ENCODE assay signal across 8 mouse cellular contexts in genomic region chr6:54992734-54993260, GRCm38 (mm10). TPM values are rescaled to one million over a fixed set of nuclear protein-coding genes. Genes with fewer than 3 reads are reported as not detected.
A peak's percentile ranks its signal among the peaks of the same experiment; 100 is the strongest.
DNase-seq lines count a peak whose midpoint lies in the region; ATAC-seq and TF ChIP-seq lines count a peak whose summit lies in the region.

Gene Ggct, minus strand, starts transcription at chr6:54992950.

- H3K79me3 ChIP-seq in C2C12 (ENCODE audit: low read depth), result no peaks in the 10 kb centered on the region

- H3K4me1 ChIP-seq in erythroblast, embryonic 14.5 days (ENCODE audit: control insufficient read depth), result peaks cover 25% of the 10 kb centered on the region
- H3K4me1 ChIP-seq in heart, embryonic 11.5 days (ENCODE audit: control insufficient read depth, insufficient read depth, low read length), result no peaks in the 10 kb centered on the region
- peaks cover 6% of the 10 kb centered on the region; the same call in 1 of the 2 replicates for H3K4me1 ChIP-seq in kidney, embryonic 16.5 days (ENCODE audit: insufficient read depth, low read length)
- H3K4me1 ChIP-seq in liver, adult 2 months (ENCODE audit: control insufficient read depth, insufficient read depth, low read length), result peaks cover 13% of the 10 kb centered on the region

- no peak within 1 kb of the TSS for H3K27ac ChIP-seq in heart, embryonic 11.5 days (ENCODE audit: low read depth, low read length)
- H3K27ac ChIP-seq in kidney, embryonic 16.5 days (ENCODE audit: low read length), result peak within 1 kb of the TSS; percentile 22; the same call in 1 of the 2 replicates
- H3K27ac ChIP-seq in liver, adult 2 months (replicated peaks; ENCODE audit: insufficient read depth, low read depth, low read length), result peak within 1 kb of the TSS; percentile 50

- TF ChIP-seq POLR2A in brain, embryonic 14.5 days (IDR thresholded peaks at IDR 0.05; ENCODE audit: borderline replicate concordance, extremely low read depth, insufficient read depth, insufficient read length, poor library complexity, severe bottlenecking), result peak; percentile 27; the same call in 1 of the 2 replicates
- TF ChIP-seq POLR2A in liver, adult 2 months (IDR thresholded peaks at IDR 0.05; ENCODE audit: extremely low read depth, insufficient read depth, low read length), result peak; percentile 83
- peak; percentile 83 for TF ChIP-seq POLR2A in myocyte (IDR thresholded peaks at IDR 0.05; ENCODE audit: insufficient read length, low read depth)

- under 1% methylated on average over 39 of the region's 41 CpGs for WGBS in heart, embryonic 11.5 days (ENCODE audit: insufficient replicate concordance)
- under 1% methylated on average over 41 of the region's 41 CpGs for WGBS in kidney, embryonic 16.5 days
- WGBS in liver, adult 2 months, result under 1% methylated on average over 41 of the region's 41 CpGs

- peak; percentile 83 for TF ChIP-seq CTCF in C2C12 (IDR thresholded peaks at IDR 0.05; ENCODE audit: control insufficient read depth, insufficient read depth, insufficient read length)
- TF ChIP-seq CTCF in brain, embryonic 14.5 days (IDR thresholded peaks at IDR 0.05; ENCODE audit: borderline replicate concordance, extremely low read depth, insufficient read depth, insufficient read length), result peak; percentile 67
- TF ChIP-seq CTCF in liver, adult 2 months (IDR thresholded peaks at IDR 0.05; ENCODE audit: low read depth, low read length), result peak; percentile 84

- H3K4me3 ChIP-seq in C2C12 (ENCODE audit: insufficient read depth, poor library complexity, severe bottlenecking) (peak within 1 kb of the TSS; percentile 25), myocyte (peak within 1 kb of the TSS; percentile 24)
- peak within 1 kb of the TSS; percentile 64 for H3K4me3 ChIP-seq in erythroblast, embryonic 14.5 days (replicated peaks)
- peak within 1 kb of the TSS; percentile 50 for H3K4me3 ChIP-seq in heart, embryonic 11.5 days (ENCODE audit: low read depth, low read length)
- H3K4me3 ChIP-seq in kidney, embryonic 16.5 days (ENCODE audit: low read length), result peak within 1 kb of the TSS; percentile 50
- H3K4me3 ChIP-seq in liver, adult 2 months (ENCODE audit: insufficient read depth, low read depth, low read length), result peak within 1 kb of the TSS; percentile 61

- H3ac ChIP-seq in C2C12 (ENCODE audit: control insufficient read depth, insufficient read length, low read depth) (peak within 1 kb of the TSS; percentile 74), myocyte (ENCODE audit: control insufficient read depth, insufficient read length) (no peak within 1 kb of the TSS)

- H3K27me3 ChIP-seq in C2C12 (ENCODE audit: control insufficient read depth, insufficient read depth, insufficient read length) (no peaks in the 10 kb centered on the region), myocyte (ENCODE audit: control insufficient read depth, insufficient read depth, insufficient read length) (no peaks in the 10 kb centered on the region)
- H3K27me3 ChIP-seq in erythroblast, embryonic 14.5 days (ENCODE audit: control insufficient read depth), result no peaks in the 10 kb centered on the region
- H3K27me3 ChIP-seq in heart, embryonic 11.5 days (ENCODE audit: control insufficient read depth, insufficient read depth, low read length), result no peaks in the 10 kb centered on the region
- H3K27me3 ChIP-seq in kidney, embryonic 16.5 days (ENCODE audit: insufficient read depth, low read length), result no peaks in the 10 kb centered on the region
- no peaks in the 10 kb centered on the region for H3K27me3 ChIP-seq in liver, adult 2 months (ENCODE audit: control insufficient read depth, insufficient read depth, low read length)
- H3K27me3 ChIP-seq in splenic B cell, adult 2 months (ENCODE audit: control insufficient read depth, insufficient read depth, low read length, poor library complexity, severe bottlenecking), result no peaks in the 10 kb centered on the region

- DNase-seq in brain, embryonic 14.5 days (ENCODE audit: low read depth), result peak; percentile 99
- DNase-seq in liver, adult 2 months (ENCODE audit: extremely low read depth, low read depth, low spot score), result peak; percentile 95
- DNase-seq in splenic B cell, adult 2 months (ENCODE audit: low read depth, low spot score), result peak; percentile 97

- peak within 1 kb of the TSS; percentile 70 for H3K9ac ChIP-seq in heart, embryonic 11.5 days (ENCODE audit: low read depth, low read length)
- H3K9ac ChIP-seq in kidney, embryonic 16.5 days (replicated peaks; ENCODE audit: low read length), result peak within 1 kb of the TSS; percentile 61
- peak within 1 kb of the TSS; percentile 65 for H3K9ac ChIP-seq in liver, adult 2 months (ENCODE audit: low read depth, low read length)

- H3K79me2 ChIP-seq in C2C12 (ENCODE audit: control insufficient read depth, insufficient read depth) (no peaks in the 10 kb centered on the region), myocyte (ENCODE audit: control insufficient read depth, insufficient read depth) (no peaks in the 10 kb centered on the region)
- no peaks in the 10 kb centered on the region for H3K79me2 ChIP-seq in liver, adult 2 months (ENCODE audit: control insufficient read depth, insufficient read depth, low read length)

- peak within 1 kb of the TSS; percentile 92 for H3K4me2 ChIP-seq in heart, embryonic 11.5 days
- H3K4me2 ChIP-seq in kidney, embryonic 16.5 days (replicated peaks; ENCODE audit: low read depth, low read length), result peak within 1 kb of the TSS; percentile 87
- peak within 1 kb of the TSS; percentile 96 for H3K4me2 ChIP-seq in myocyte (ENCODE audit: low read depth)

- ATAC-seq in heart, embryonic 11.5 days (replicated peaks; ENCODE audit: insufficient number of reproducible peaks, low FRiP score, low TSS enrichment), result peak; percentile 100
- ATAC-seq in kidney, embryonic 16.5 days (ENCODE audit: low FRiP score, low TSS enrichment), result peak; percentile 100

- H3K36me3 ChIP-seq in C2C12 (ENCODE audit: control insufficient read depth, insufficient read depth) (no peaks in the 10 kb centered on the region), myocyte (ENCODE audit: control insufficient read depth, insufficient read depth) (no peaks in the 10 kb centered on the region)
- no peaks in the 10 kb centered on the region for H3K36me3 ChIP-seq in erythroblast, embryonic 14.5 days (ENCODE audit: control insufficient read depth)
- no peaks in the 10 kb centered on the region for H3K36me3 ChIP-seq in heart, embryonic 11.5 days (ENCODE audit: control insufficient read depth, insufficient read depth, low read length)
- no peaks in the 10 kb centered on the region for H3K36me3 ChIP-seq in kidney, embryonic 16.5 days (ENCODE audit: insufficient read depth, low read length)
- peaks cover 5% of the 10 kb centered on the region; the same call in 1 of the 2 replicates for H3K36me3 ChIP-seq in liver, adult 2 months (ENCODE audit: control insufficient read depth, insufficient read depth, low read length)
- H3K36me3 ChIP-seq in splenic B cell, adult 2 months (ENCODE audit: control insufficient read depth, insufficient read depth, low read length, poor library complexity, severe bottlenecking), result no peaks in the 10 kb centered on the region; the same call in 1 of the 2 replicates

- H3K9me3 ChIP-seq in erythroblast, embryonic 14.5 days (ENCODE audit: control insufficient read depth, low read length), result no peaks in the 10 kb centered on the region
- no peaks in the 10 kb centered on the region for H3K9me3 ChIP-seq in heart, embryonic 11.5 days (replicated peaks; ENCODE audit: control insufficient read depth, low read length)
- no peaks in the 10 kb centered on the region for H3K9me3 ChIP-seq in kidney, embryonic 16.5 days (ENCODE audit: low read length)

TF ChIP-seq in C2C12, 6 proteins besides CTCF, POLR2A, EP300 and RAD21:
- no peak for TF ChIP-seq MYOG (IDR thresholded peaks at IDR 0.05; ENCODE audit: control insufficient read depth, extremely low read depth, insufficient read length)
- TF ChIP-seq FOSL1 (IDR thresholded peaks at IDR 0.05; ENCODE audit: insufficient read depth, low read length, poor library complexity, severe bottlenecking), result no peak
- TF ChIP-seq MYOD1 (IDR thresholded peaks at IDR 0.05; ENCODE audit: control insufficient read depth, insufficient read length, low read depth), result no peak
- TF ChIP-seq USF1 (IDR thresholded peaks at IDR 0.05; ENCODE audit: low read depth), result no peak
- no peak for TF ChIP-seq CEBPB (IDR thresholded peaks at IDR 0.05; ENCODE audit: low read depth)
- TF ChIP-seq MAX (IDR thresholded peaks at IDR 0.05), result peak; percentile 91

TF ChIP-seq in myocyte, 11 proteins besides CTCF, POLR2A, EP300 and RAD21:
- TF ChIP-seq MYOD1 (IDR thresholded peaks at IDR 0.05; ENCODE audit: control insufficient read depth in 1 of 3, insufficient read length in 2 of 3, low read depth in 2 of 3), result peak in 1 of 3 experiments; percentile 37
- peak in 1 of 3 experiments; percentile 16 for TF ChIP-seq MYOG (IDR thresholded peaks at IDR 0.05; ENCODE audit: control insufficient read depth in 1 of 3, insufficient read depth in 1 of 3, insufficient read length in 2 of 3, low read depth in 2 of 3)
- TF ChIP-seq POLR2AphosphoS2 (IDR thresholded peaks at IDR 0.05; ENCODE audit: insufficient read length, low read depth), result peak; percentile 65
- TF ChIP-seq CEBPB (IDR thresholded peaks at IDR 0.05; ENCODE audit: insufficient read depth, poor library complexity, severe bottlenecking), result no peak
- no peak for TF ChIP-seq REST (IDR thresholded peaks at IDR 0.05; ENCODE audit: insufficient read depth, insufficient read length)
- TF ChIP-seq SRF (IDR thresholded peaks at IDR 0.05; ENCODE audit: control insufficient read depth, insufficient read length, low read depth), result peak; percentile 65
- TF ChIP-seq TCF12 (IDR thresholded peaks at IDR 0.05; ENCODE audit: insufficient read depth, poor library complexity, severe bottlenecking), result no peak

RNA-seq across cellular contexts. Expression of gene Ggct, which starts in this region (rescaled TPM):
- polyA plus RNA-seq in C2C12 (2012; fragmentation: generic; extraction: Trizol) (5.7 TPM), myocyte (2012; fragmentation: generic; extraction: Trizol) (4.2 TPM)
- polyA plus RNA-seq in brain, embryonic 14.5 days (2012; rRNA removed), result 3.7 and 5.4 TPM in 2 replicates
- 0.01 and 0.19 TPM in 2 replicates for polyA plus RNA-seq in erythroblast, embryonic 14.5 days (2012)
- polyA plus RNA-seq in heart, embryonic 11.5 days (2014; fragmentation: Nextera tagmentation; extraction: Ambion mirVana), result 6.0 and 6.3 TPM in 2 replicates
- polyA plus RNA-seq in kidney, embryonic 16.5 days (2015; fragmentation: Nextera tagmentation; extraction: Ambion mirVana), result 7.9 and 9.8 TPM in 2 replicates
- 8.7 and 11.7 TPM in 2 replicates for total RNA-seq in liver, adult 2 months (2014; rRNA removed)
- polyA plus RNA-seq in liver, adult 2 months (2012; rRNA removed), result 6.2 and 6.6 TPM in 2 replicates

Comparison
In these comparisons a context has a peak if more than half of its experiments do, and no peak if none do; other contexts are left out.
1. POLR2A ChIP-seq: peak in every context shown above with its lines; median percentile 83 in liver, adult 2 months; 83 in myocyte; 27 in brain, embryonic 14.5 days.